Mouse (Mus musculus) embryo, embryonic 10.5 days (tissue): ENCODE measurements at regions not wholly inside any gene's neighbourhood (a gene's known extent, or its start where the extent isn't known, plus 50 kb on each side); places are given as distances from the start of the nearest gene placed in this dataset.

Source experiments
- DNase-seq: peaks from one replicate; pipeline ENCODE4 v3.0.0-alpha.2; 2015; ENCODE audit warnings: low spot score

DNA sequence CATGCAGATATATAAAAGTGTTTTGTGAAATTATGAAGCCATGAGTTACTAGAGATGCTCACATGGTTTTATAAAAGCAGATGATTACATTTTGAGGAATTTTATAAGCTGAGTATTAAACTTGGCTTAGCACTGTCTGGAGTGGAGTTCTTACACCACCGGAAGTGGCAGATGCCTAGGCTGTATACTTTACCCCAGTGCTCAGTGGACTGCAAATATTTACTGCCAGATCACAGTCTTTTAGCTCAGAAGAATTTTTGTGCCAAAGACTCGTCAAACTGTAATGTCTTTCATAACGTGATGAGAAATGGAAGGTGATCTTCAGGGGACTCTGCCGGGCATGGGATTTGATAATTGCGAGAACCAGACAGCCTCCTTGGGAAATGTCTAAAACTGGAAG is 136.1 kb upstream of the 9330182O14Rik start:
- no peak for DNase-seq

- DNase-seq, result no peak
These were observed 134.1 kb upstream of the 9330182O14Rik start for GRCm38 (mm10) chr15:40000022-40000421.

- no peak for DNase-seq
These were observed 129.1 kb upstream of the 9330182O14Rik start for GRCm38 (mm10) chr15:40005096-40005495.

DNA sequence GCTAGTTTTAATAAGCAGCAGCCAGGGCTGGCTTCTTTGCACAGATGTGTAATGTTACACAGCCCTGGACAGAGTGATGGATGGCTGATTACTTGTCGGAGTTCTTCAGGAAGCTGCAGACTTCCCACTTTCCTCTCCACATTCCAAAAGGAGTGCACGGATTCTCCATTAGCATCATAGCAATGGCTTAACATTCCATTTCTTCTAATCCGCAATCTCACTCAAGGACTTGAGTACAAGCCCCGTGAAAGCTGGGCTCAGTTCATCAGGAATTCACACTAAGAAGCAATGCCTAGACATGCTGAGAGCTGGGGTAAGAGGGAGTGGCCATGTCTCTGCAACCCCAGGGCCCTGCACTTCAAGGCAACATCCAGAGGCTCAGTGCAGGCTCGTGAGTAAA is 126.3 kb upstream of the 9330182O14Rik start:
- peak; percentile 52 for DNase-seq

DNA sequence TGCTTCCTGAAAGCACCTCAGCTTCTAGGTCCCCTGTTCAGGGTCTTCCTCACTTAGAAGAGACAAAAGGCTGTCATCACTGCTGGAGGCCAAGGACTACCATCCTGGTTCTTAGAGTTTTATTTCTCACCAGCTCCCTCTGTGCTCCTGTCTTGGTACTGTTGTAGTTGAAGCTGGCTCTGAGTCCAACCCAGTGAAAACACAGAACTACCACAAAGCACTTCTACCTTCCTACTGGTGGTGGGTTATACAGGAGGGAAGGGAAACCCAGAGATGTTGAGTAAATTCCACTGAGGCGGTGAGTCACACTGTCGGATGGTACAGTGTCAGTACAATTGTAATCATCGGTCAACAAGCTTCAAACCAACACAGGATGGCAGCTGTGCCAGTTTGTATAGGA is 120.3 kb upstream of the 9330182O14Rik start:
- no peak for DNase-seq

DNA sequence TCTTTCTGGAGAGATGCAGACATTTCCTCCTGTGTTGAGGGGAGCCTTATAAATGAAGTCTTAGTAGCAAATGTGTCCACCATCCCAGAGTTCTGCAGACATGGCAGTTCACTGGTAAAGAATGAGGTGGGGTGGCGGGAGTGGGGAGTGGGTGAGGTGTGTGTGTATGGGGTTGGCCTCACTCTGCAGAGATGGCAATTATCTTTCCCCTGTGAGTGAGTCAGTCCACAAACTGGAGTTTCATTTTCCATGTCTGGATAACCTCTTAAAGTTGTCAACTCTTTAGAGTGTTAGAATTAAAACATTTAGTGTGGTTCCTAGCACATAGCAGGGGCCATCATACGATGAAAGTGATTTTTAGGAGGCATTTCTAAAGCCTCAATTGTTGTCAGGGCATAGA is 117.1 kb upstream of the 9330182O14Rik start:
- DNase-seq, result no peak

DNA sequence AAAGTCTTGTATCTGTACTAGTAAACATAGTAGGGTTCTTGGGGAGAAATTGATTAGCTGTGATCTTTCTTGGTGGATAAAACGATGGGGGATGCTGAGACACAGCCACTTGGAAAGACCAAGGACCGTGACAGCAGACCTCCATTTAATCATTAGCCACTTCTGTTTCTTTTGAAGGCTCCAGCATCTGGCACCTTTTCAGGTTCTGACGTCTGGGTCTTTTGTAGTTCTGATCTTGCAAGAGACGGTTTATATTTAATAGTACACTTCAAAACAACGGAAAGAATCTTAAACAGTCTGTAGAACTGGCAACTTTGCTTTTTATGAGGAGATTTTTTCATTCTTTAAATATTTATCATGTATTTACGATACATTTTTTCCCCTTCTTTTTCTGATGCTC is 116.6 kb upstream of the 9330182O14Rik start:
- no peak for DNase-seq

- DNase-seq, result peak; percentile 34
These were observed 115.9 kb upstream of the 9330182O14Rik start for GRCm38 (mm10) chr15:40018047-40018791.

- peak; percentile 39 for DNase-seq
These were observed 115.4 kb upstream of the 9330182O14Rik start for GRCm38 (mm10) chr15:40018792-40019151.

GRCm38 (mm10) chr15:40019226-40019625 is 114.9 kb upstream of the 9330182O14Rik start:
- DNase-seq, result no peak

- DNase-seq, result no peak
These were observed 114.1 kb upstream of the 9330182O14Rik start for GRCm38 (mm10) chr15:40020097-40020496.

DNA sequence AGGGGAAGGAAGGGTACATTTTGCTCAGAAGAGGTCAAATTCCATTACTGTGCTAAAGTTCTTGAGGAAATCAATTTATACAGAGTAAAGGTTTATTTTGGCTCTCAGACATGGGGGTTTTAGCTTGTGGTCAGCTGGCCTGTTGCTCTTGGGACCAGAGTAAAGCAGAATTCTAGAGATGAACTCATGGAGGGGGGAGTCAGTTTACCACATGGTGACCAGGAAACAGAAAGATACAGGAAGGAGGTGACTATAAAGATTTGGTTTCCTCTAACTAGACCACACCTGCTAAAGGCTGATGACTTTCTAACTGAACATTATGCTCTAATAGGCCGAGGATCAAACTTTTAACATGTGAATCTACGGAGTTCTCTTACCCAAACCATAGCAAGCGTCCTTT is 113.5 kb upstream of the 9330182O14Rik start:
- DNase-seq, result no peak

- DNase-seq, result no peak
These were observed 111.0 kb upstream of the 9330182O14Rik start for GRCm38 (mm10) chr15:40023195-40023594.

GRCm38 (mm10) chr15:40032088-40032487 is 102.1 kb upstream of the 9330182O14Rik start:
- DNase-seq, result no peak

DNA sequence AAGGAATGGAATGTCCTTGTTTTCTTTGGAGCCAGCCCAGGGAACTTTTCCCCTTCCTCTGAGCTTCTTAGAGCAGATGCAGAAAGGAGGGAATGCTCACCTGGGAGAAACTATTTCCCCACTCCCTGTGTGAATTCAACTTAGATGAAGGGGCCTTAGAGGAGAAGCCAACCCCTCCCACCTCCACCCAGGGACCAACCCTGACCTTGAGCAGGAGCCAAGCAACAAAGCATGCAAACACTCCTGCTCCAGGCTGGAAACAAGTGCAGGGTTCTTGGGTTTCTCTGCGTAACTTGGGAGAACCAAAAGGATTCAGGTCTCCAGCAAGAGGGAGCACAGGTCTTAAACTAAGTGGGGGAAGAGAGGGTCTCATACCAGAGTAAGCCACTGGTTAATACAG is 98.0 kb upstream of the 9330182O14Rik start:
- no peak for DNase-seq

- DNase-seq, result no peak
These were observed 96.9 kb upstream of the 9330182O14Rik start for GRCm38 (mm10) chr15:40037266-40037665.

- peak; percentile 48 for DNase-seq
These were observed 87.9 kb upstream of the 9330182O14Rik start for GRCm38 (mm10) chr15:40046219-40046618.

DNA sequence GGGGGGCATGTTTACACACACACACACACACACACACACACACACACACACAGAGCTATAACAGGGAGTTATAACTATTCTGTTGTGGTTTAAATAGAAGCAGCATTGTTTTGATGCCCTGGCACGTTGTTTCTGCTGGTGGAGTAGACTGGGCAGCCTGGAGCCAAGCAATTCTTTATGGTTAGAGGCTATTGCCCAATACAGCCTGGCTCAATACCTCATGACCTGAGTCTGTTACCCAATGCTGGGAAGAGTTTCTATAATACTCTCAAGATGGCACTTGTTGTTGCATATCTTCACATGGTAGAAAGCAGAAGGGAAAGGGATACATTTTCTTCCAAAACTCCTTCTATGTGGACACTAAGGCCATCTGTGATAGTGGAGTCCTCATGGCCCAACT is 87.1 kb upstream of the 9330182O14Rik start:
- no peak for DNase-seq

DNA sequence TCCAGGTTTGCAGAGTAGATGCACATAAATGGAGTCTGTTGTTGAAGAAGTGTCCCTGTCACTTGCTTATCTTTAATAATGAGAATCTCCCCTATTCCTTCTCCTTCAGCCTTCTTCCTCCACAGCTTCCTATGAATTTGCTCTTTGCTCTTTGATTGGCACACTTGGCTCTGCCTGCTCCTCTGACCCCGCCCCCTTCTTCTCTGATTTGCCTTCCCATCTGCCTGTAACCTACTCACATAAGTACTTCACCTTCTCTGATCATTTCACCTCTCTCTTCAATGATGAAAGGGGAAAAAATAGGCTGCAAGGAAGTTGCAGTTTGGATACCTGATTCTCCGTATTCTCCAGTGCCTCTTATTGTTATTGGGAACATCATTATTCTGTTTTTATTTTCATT is 66.1 kb upstream of the 9330182O14Rik start:
- DNase-seq, result no peak

- DNase-seq, result peak; percentile 33
These were observed 58.8 kb upstream of the 9330182O14Rik start for GRCm38 (mm10) chr15:40075334-40075893.

- peak; percentile 10 for DNase-seq
These were observed 54.3 kb upstream of the 9330182O14Rik start for GRCm38 (mm10) chr15:40079872-40080271.
